Mouse (Mus musculus): ENCODE measurements around the gene Dhrs7c. TPM values are rescaled to one million over a fixed set of nuclear protein-coding genes. Genes with fewer than 3 reads are reported as not detected.
A peak's percentile ranks its signal among the peaks of the same experiment; 100 is the strongest.

Dhrs7c gene
- total and polyA plus RNA-seq, 2 experiments from 2014 or later: 0.23 TPM; not detected in 1

DNA sequence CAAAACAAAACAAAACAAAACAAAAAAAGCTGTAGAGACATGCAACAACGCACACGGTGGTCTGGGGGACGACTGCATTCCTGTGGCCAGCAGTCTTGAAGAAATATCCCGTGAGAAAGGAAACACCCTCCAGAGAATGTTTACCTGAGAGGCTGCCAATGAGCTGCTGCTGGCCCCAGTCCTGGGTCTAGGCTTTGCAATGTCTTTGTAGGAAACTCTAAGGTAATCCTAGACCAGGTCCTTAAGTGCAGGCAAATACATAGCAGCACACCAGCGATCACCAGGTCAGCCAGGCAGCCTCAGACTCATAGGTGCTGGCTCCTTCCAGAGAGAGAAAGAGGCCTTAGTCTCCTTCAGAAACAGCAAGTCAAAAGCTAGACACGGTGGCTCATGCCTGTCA lies 56.0 kb downstream of the Dhrs7c start:
- no peak for ATAC-seq (ENCODE audit: low FRiP score)
- Histone ChIP-seq H3K4me3 (ENCODE audit: low read depth, low read length) (no peak overlapping the region), H3K27ac (ENCODE audit: low read depth, low read length) (no peak overlapping the region), H3K27me3 (ENCODE audit: insufficient read depth, low read length) (no peaks in the 10 kb centered on the region), H3K4me2 (ENCODE audit: low read depth, low read length, poor library complexity, severe bottlenecking) (no peak overlapping the region), H3K9me3 (ENCODE audit: low read length) (no peaks in the 10 kb centered on the region), H3K36me3 (ENCODE audit: insufficient read depth, low read length) (no peaks in the 10 kb centered on the region), H3K4me1 (ENCODE audit: insufficient read depth, low read length) (no peaks in the 10 kb centered on the region), H3K9ac (replicated peaks; ENCODE audit: low read length, poor library complexity, severe bottlenecking) (no peak overlapping the region)
- WGBS: 62% methylated on average over 6 of the region's 6 CpGs
- DNase-seq (ENCODE audit: low spot score): no peak
- TF ChIP-seq CTCF (IDR thresholded peaks at IDR 0.05): no peak

GRCm38 (mm10) chr11:67855035-67855434 lies 57.0 kb downstream of the Dhrs7c start:
- no peaks in the 10 kb centered on the region for H3K4me1 ChIP-seq (ENCODE audit: insufficient read depth, low read length)
- no peak overlapping the region for H3K27ac ChIP-seq (ENCODE audit: low read depth, low read length)
- no peaks in the 10 kb centered on the region for H3K9me3 ChIP-seq (ENCODE audit: low read length)
- no peaks in the 10 kb centered on the region for H3K27me3 ChIP-seq (ENCODE audit: insufficient read depth, low read length)
- ATAC-seq (ENCODE audit: low FRiP score): no peak
- DNase-seq (ENCODE audit: low spot score): peak; percentile 20
- no peaks in the 10 kb centered on the region for H3K36me3 ChIP-seq (ENCODE audit: insufficient read depth, low read length)
- peak; percentile 61 for TF ChIP-seq CTCF (IDR thresholded peaks at IDR 0.05)
- no peak overlapping the region for H3K4me3 ChIP-seq (ENCODE audit: low read depth, low read length)
- H3K4me2 ChIP-seq (ENCODE audit: low read depth, low read length, poor library complexity, severe bottlenecking): no peak overlapping the region
- H3K9ac ChIP-seq (replicated peaks; ENCODE audit: low read length, poor library complexity, severe bottlenecking): no peak overlapping the region
- WGBS: 43% methylated on average over 2 of the region's 2 CpGs

GRCm38 (mm10) chr11:67858518-67858917 lies 60.5 kb downstream of the Dhrs7c start:
- Histone ChIP-seq H3K4me1 (ENCODE audit: insufficient read depth, low read length) (no peaks in the 10 kb centered on the region), H3K9me3 (ENCODE audit: low read length) (no peaks in the 10 kb centered on the region), H3K4me2 (ENCODE audit: low read depth, low read length, poor library complexity, severe bottlenecking) (no peak overlapping the region), H3K4me3 (ENCODE audit: low read depth, low read length) (no peak overlapping the region), H3K27me3 (ENCODE audit: insufficient read depth, low read length) (no peaks in the 10 kb centered on the region), H3K9ac (replicated peaks; ENCODE audit: low read length, poor library complexity, severe bottlenecking) (no peak overlapping the region), H3K27ac (ENCODE audit: low read depth, low read length) (no peak overlapping the region), H3K36me3 (ENCODE audit: insufficient read depth, low read length) (no peaks in the 10 kb centered on the region)
- ATAC-seq (ENCODE audit: low FRiP score): no peak
- TF ChIP-seq CTCF (IDR thresholded peaks at IDR 0.05): no peak
- DNase-seq (ENCODE audit: low spot score): no peak
- 92% methylated on average over 9 of the region's 9 CpGs for WGBS

DNA sequence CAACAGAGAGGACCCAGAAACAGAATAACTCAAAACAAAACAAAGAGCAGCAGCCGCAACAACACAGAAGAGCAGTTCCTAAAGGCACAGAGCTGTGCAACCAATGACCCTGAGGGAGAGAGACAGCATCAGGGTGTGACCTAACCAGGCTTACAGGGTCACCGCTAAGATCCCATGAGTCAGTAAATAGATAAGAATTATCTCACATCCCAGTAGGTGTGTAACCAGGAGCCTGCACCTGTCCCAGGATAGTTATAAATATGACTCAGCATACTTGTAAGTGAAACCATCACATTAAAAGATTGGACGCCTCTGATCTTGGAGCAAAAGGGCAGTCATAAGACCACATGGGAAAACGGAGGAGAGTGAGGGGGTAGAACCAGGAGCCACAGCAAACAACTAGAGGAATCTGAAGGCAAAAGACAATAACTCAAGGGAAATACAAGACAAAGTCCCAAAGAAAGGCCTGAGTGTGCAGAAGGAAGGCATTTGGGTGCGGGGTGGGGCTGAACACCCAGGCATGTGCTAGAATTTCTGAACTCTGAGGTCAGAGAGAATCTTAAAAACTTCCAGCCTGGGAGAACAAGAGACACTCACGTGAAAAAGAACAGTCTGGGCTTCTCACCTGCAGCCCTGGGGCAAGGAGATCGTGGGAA lies 62.9 kb downstream of the Dhrs7c start:
- no peaks in the 10 kb centered on the region for H3K9me3 ChIP-seq (ENCODE audit: low read length)
- no peak for TF ChIP-seq CTCF (IDR thresholded peaks at IDR 0.05)
- no peak overlapping the region for H3K4me3 ChIP-seq (ENCODE audit: low read depth, low read length)
- WGBS: 60% methylated on average over 7 of the region's 7 CpGs
- no peaks in the 10 kb centered on the region for H3K27me3 ChIP-seq (ENCODE audit: insufficient read depth, low read length)
- ATAC-seq (ENCODE audit: low FRiP score): no peak
- H3K27ac ChIP-seq (ENCODE audit: low read depth, low read length): no peak overlapping the region
- no peak overlapping the region for H3K4me2 ChIP-seq (ENCODE audit: low read depth, low read length, poor library complexity, severe bottlenecking)
- DNase-seq (ENCODE audit: low spot score): no peak
- no peak overlapping the region for H3K9ac ChIP-seq (replicated peaks; ENCODE audit: low read length, poor library complexity, severe bottlenecking)
- no peaks in the 10 kb centered on the region for H3K4me1 ChIP-seq (ENCODE audit: insufficient read depth, low read length)
- no peaks in the 10 kb centered on the region for H3K36me3 ChIP-seq (ENCODE audit: insufficient read depth, low read length)

GRCm38 (mm10) chr11:67861399-67861838 lies 63.4 kb downstream of the Dhrs7c start:
- no peak overlapping the region for H3K9ac ChIP-seq (replicated peaks; ENCODE audit: low read length, poor library complexity, severe bottlenecking)
- TF ChIP-seq CTCF (IDR thresholded peaks at IDR 0.05): no peak
- DNase-seq (ENCODE audit: low spot score): no peak

GRCm38 (mm10) chr11:67865100-67865499 lies 67.1 kb downstream of the Dhrs7c start:
- DNase-seq (ENCODE audit: low spot score) (no peak), ATAC-seq (ENCODE audit: low FRiP score) (no peak)
- no peaks in the 10 kb centered on the region for H3K36me3 ChIP-seq (ENCODE audit: insufficient read depth, low read length)
- H3K27ac ChIP-seq (ENCODE audit: low read depth, low read length): no peak overlapping the region
- TF ChIP-seq CTCF (IDR thresholded peaks at IDR 0.05): peak; percentile 30; the same call in 1 of the 2 replicates
- H3K27me3 ChIP-seq (ENCODE audit: insufficient read depth, low read length): no peaks in the 10 kb centered on the region
- no peak overlapping the region for H3K9ac ChIP-seq (replicated peaks; ENCODE audit: low read length, poor library complexity, severe bottlenecking)
- H3K4me2 ChIP-seq (ENCODE audit: low read depth, low read length, poor library complexity, severe bottlenecking): no peak overlapping the region
- 75% methylated on average over 5 of the region's 5 CpGs for WGBS
- no peaks in the 10 kb centered on the region for H3K4me1 ChIP-seq (ENCODE audit: insufficient read depth, low read length)
- no peak overlapping the region for H3K4me3 ChIP-seq (ENCODE audit: low read depth, low read length)
- H3K9me3 ChIP-seq (ENCODE audit: low read length): no peaks in the 10 kb centered on the region

More at GRCm38 (mm10) chr11:67861399-67861838, 63.4 kb downstream of the Dhrs7c start:
- no peak for ATAC-seq (ENCODE audit: low FRiP score)
- H3K27ac ChIP-seq (ENCODE audit: low read depth, low read length): no peak overlapping the region
- H3K9me3 ChIP-seq (ENCODE audit: low read length): no peaks in the 10 kb centered on the region
- WGBS: 16% methylated on average over 7 of the region's 7 CpGs
- no peaks in the 10 kb centered on the region for H3K4me1 ChIP-seq (ENCODE audit: insufficient read depth, low read length)
- H3K4me3 ChIP-seq (ENCODE audit: low read depth, low read length): no peak overlapping the region
- no peaks in the 10 kb centered on the region for H3K36me3 ChIP-seq (ENCODE audit: insufficient read depth, low read length)
- H3K4me2 ChIP-seq (ENCODE audit: low read depth, low read length, poor library complexity, severe bottlenecking): no peak overlapping the region
- H3K27me3 ChIP-seq (ENCODE audit: insufficient read depth, low read length): no peaks in the 10 kb centered on the region

Other genes starting within 250 kb of the Dhrs7c start
- gene Rcvrn, start 102.9 kb upstream of the Dhrs7c start, total RNA-seq (2014; rRNA removed): not detected in 2 replicates
- gene Rcvrn, start 102.9 kb upstream of the Dhrs7c start, polyA plus RNA-seq (2015; fragmentation: Nextera tagmentation; extraction: Ambion mirVana): not detected in 2 replicates
- gene Glp2r, start 27.0 kb upstream of the Dhrs7c start, total RNA-seq (2014; rRNA removed): 0.11 TPM in 1 of 2 replicates, not detected in the other
- 0.07 and 0.15 TPM in 2 replicates for gene Glp2r, start 27.0 kb upstream of the Dhrs7c start, polyA plus RNA-seq (2015; fragmentation: Nextera tagmentation; extraction: Ambion mirVana)
- not detected in 2 replicates for gene Gsg1l2, start 23.6 kb upstream of the Dhrs7c start, total RNA-seq (2014; rRNA removed)
- not detected in 2 replicates for gene Gsg1l2, start 23.6 kb upstream of the Dhrs7c start, polyA plus RNA-seq (2015; fragmentation: Nextera tagmentation; extraction: Ambion mirVana)
- gene Usp43, start 124.0 kb downstream of the Dhrs7c start, total RNA-seq (2014; rRNA removed): 1.8 and 2.6 TPM in 2 replicates
- 0.59 and 0.67 TPM in 2 replicates for gene Usp43, start 124.0 kb downstream of the Dhrs7c start, polyA plus RNA-seq (2015; fragmentation: Nextera tagmentation; extraction: Ambion mirVana)
- 3.8 TPM in 2 replicates for gene Cfap52, start 167.5 kb downstream of the Dhrs7c start, total RNA-seq (2014; rRNA removed)
- gene Cfap52, start 167.5 kb downstream of the Dhrs7c start, polyA plus RNA-seq (2015; fragmentation: Nextera tagmentation; extraction: Ambion mirVana): 2.7 and 3.2 TPM in 2 replicates
- gene Stx8, start 168.0 kb downstream of the Dhrs7c start, total RNA-seq (2014; rRNA removed): 13.2 and 22.4 TPM in 2 replicates
- 59.0 and 63.6 TPM in 2 replicates for gene Stx8, start 168.0 kb downstream of the Dhrs7c start, polyA plus RNA-seq (2015; fragmentation: Nextera tagmentation; extraction: Ambion mirVana)